Mouse (Mus musculus) heart, embryonic 14.5 days (tissue): ENCODE data around the gene Cstf3. TPM values are rescaled to one million over a fixed set of nuclear protein-coding genes. Genes with fewer than 3 reads are reported as not detected.
A peak's percentile ranks its signal among the peaks of the same experiment; 100 is the strongest.
"Not testable (repeated sequence)": the region's sequence is repeated elsewhere in the genome, so short reads cannot be mapped to it uniquely, and the experiment has no call there.

Source experiments
- ATAC-seq: fragments of 200-750 bp; cut with Nextera tagmentation; 2 replicates; pipeline ENCODE4 v1.8.0; 2017; ENCODE audit warnings: low read depth, moderate TSS enrichment; ENCODE audit not compliant: insufficient number of reproducible peaks, insufficient read depth, low FRiP score
- H3K27ac ChIP-seq, 2 experiments: fragments of 200-500 bp in 1 of 2; fragments of 300-500 bp in 1 of 2; sonication (generic) in 1 of 2; replicated peaks in 1 of 2; 2 replicates each; pipeline ENCODE4 v1.5.1; 2012 to 2014; ENCODE audit warnings: low read depth in 2 of 2, low read length in 2 of 2, control low read depth in 1 of 2, mild to moderate bottlenecking in 1 of 2, mixed read lengths in 1 of 2; ENCODE audit not compliant: control insufficient read depth in 1 of 2, insufficient read depth in 1 of 2
- H3K27me3 ChIP-seq: fragments of 300-500 bp; sonication (generic); 2 replicates; pipeline ENCODE4 v1.6.1; 2014; ENCODE audit warnings: mild to moderate bottlenecking, low read length, control low read depth; ENCODE audit not compliant: control insufficient read depth, insufficient read depth
- H3K36me3 ChIP-seq: fragments of 300-500 bp; sonication (generic); 2 replicates; pipeline ENCODE4 v1.6.1; 2014; ENCODE audit warnings: mild to moderate bottlenecking, control low read depth, low read length, mixed read lengths; ENCODE audit not compliant: control insufficient read depth, insufficient read depth
- H3K4me1 ChIP-seq, 2 experiments: fragments of 200-500 bp in 1 of 2; fragments of 300-500 bp in 1 of 2; sonication (generic) in 1 of 2; 2 replicates each; pipeline ENCODE4 v1.6.1; 2012 to 2014; ENCODE audit warnings: low read length in 2 of 2, control low read depth in 1 of 2, mixed read lengths in 1 of 2; ENCODE audit not compliant: control insufficient read depth in 2 of 2, insufficient read depth in 2 of 2
- H3K4me2 ChIP-seq: fragments of 300-500 bp; sonication (generic); 2 replicates; pipeline ENCODE4 v1.6.1; 2014; ENCODE audit warnings: mild to moderate bottlenecking, low read length
- H3K4me3 ChIP-seq, 2 experiments: fragments of 200-500 bp in 1 of 2; fragments of 300-500 bp in 1 of 2; sonication (generic) in 1 of 2; 2 replicates each; pipeline ENCODE4 v1.5.1; 2012 to 2014; ENCODE audit warnings: low read length in 2 of 2, mild to moderate bottlenecking in 2 of 2, control low read depth in 1 of 2, low read depth in 1 of 2, moderate library complexity in 1 of 2; ENCODE audit not compliant: control insufficient read depth in 1 of 2, insufficient read depth in 1 of 2
- H3K9ac ChIP-seq: fragments of 300-500 bp; sonication (generic); 2 replicates; pipeline ENCODE4 v1.6.1; 2014; ENCODE audit warnings: mild to moderate bottlenecking, low read length
- H3K9me3 ChIP-seq: fragments of 300-500 bp; sonication (generic); 2 replicates; pipeline ENCODE4 v1.6.1; 2016; ENCODE audit warnings: low read length, control low read depth; ENCODE audit not compliant: control insufficient read depth
- WGBS: fragments of 180-500 bp; shearing (Covaris S2); extraction: QIAGEN DNeasy Blood & Tissue Kit; methylation state at CpG from one replicate; pipeline ENCODE4 v1.1.7; 2014; 5-methylcytosine and 5-hydroxymethylcytosine counted together
- polyA plus RNA-seq: library from polyadenylated mRNA; unstranded; fragments of >200 nt; fragmentation: Nextera tagmentation; extraction: Ambion mirVana; gene quantifications from 2 replicates; pipeline ENCODE4 v1.2.1, GENCODE M21; 2014

Gene Cstf3
- 50.9 and 53.7 TPM in 2 replicates for polyA plus RNA-seq

GRCm38 (mm10) chr2:104590068-104590828 is at the start of gene Cstf3:
Gene Cstf3, plus strand, starts transcription at chr2:104590523.
- H3K4me3 ChIP-seq, result peak within 1 kb of the TSS; percentile 94 to 95
- H3K4me2 ChIP-seq, result peak within 1 kb of the TSS; percentile 80
- ATAC-seq, result peak; percentile 100
- under 1% methylated on average over 59 of the region's 59 CpGs for WGBS
- no peaks in the 10 kb centered on the region for H3K27me3 ChIP-seq
- peak within 1 kb of the TSS; percentile 88 to 92 for H3K27ac ChIP-seq
- no peaks in the 10 kb centered on the region for H3K36me3 ChIP-seq
- H3K4me1 ChIP-seq, result peaks cover 0 to 21% of the 10 kb centered on the region in 2 experiments; a peak in 3 of 4 replicates
- H3K9ac ChIP-seq, result peak within 1 kb of the TSS; percentile 99
- no peaks in the 10 kb centered on the region for H3K9me3 ChIP-seq

GRCm38 (mm10) chr2:104556711-104557110 is 33.6 kb upstream of the Cstf3 start:
- H3K4me2 ChIP-seq, H3K27me3 ChIP-seq, H3K4me3 ChIP-seq, H3K9ac ChIP-seq, H3K4me1 ChIP-seq, H3K36me3 ChIP-seq, ATAC-seq, H3K9me3 ChIP-seq, H3K27ac ChIP-seq: not testable (repeated sequence)
- WGBS, result 88% methylated on average over 21 of the region's 22 CpGs

- Histone ChIP-seq H3K9ac (no peak overlapping the region), H3K36me3 (no peaks in the 10 kb centered on the region), H3K4me2 (no peak overlapping the region), H3K9me3 (no peaks in the 10 kb centered on the region), H3K27ac (no peak overlapping the region), H3K4me1 (no peaks in the 10 kb centered on the region), H3K4me3 (no peak overlapping the region), H3K27me3 (no peaks in the 10 kb centered on the region)
- 79% methylated on average over 9 of the region's 9 CpGs for WGBS
- no peak for ATAC-seq
Measured at GRCm38 (mm10) chr2:104557722-104558121, 32.6 kb upstream of the Cstf3 start.

- 82% methylated on average over 4 of the region's 4 CpGs for WGBS
- H3K27me3 ChIP-seq, result no peaks in the 10 kb centered on the region
- no peak for ATAC-seq
- no peaks in the 10 kb centered on the region for H3K36me3 ChIP-seq
- H3K4me3 ChIP-seq, result no peak overlapping the region
- H3K4me1 ChIP-seq, result no peaks in the 10 kb centered on the region
- no peak overlapping the region for H3K27ac ChIP-seq
- no peaks in the 10 kb centered on the region for H3K9me3 ChIP-seq
- no peak overlapping the region for H3K4me2 ChIP-seq
- no peak overlapping the region for H3K9ac ChIP-seq
Measured at GRCm38 (mm10) chr2:104558326-104558725, 32.0 kb upstream of the Cstf3 start.

GRCm38 (mm10) chr2:104558938-104559337 is 31.4 kb upstream of the Cstf3 start:
- H3K36me3 ChIP-seq, result no peaks in the 10 kb centered on the region
- H3K27me3 ChIP-seq, result no peaks in the 10 kb centered on the region
- H3K27ac ChIP-seq, result no peak overlapping the region
- no peak for ATAC-seq
- H3K4me1 ChIP-seq, result no peaks in the 10 kb centered on the region
- H3K4me3 ChIP-seq, result no peak overlapping the region
- H3K9me3 ChIP-seq, result no peaks in the 10 kb centered on the region
- H3K9ac ChIP-seq, result no peak overlapping the region
- H3K4me2 ChIP-seq, result no peak overlapping the region
- WGBS, result 62% methylated on average over 6 of the region's 6 CpGs

GRCm38 (mm10) chr2:104559591-104560380 is 30.5 kb upstream of the Cstf3 start:
- Histone ChIP-seq H3K9me3 (no peaks in the 10 kb centered on the region), H3K4me2 (no peak overlapping the region), H3K27me3 (no peaks in the 10 kb centered on the region), H3K4me1 (no peaks in the 10 kb centered on the region), H3K36me3 (no peaks in the 10 kb centered on the region), H3K9ac (no peak overlapping the region), H3K4me3 (no peak overlapping the region), H3K27ac (no peak overlapping the region)
- ATAC-seq, result no peak
- WGBS, result 72% methylated on average over 4 of the region's 4 CpGs

GRCm38 (mm10) chr2:104561386-104561785 is 28.9 kb upstream of the Cstf3 start:
- H3K4me2 ChIP-seq, result no peak overlapping the region
- H3K27me3 ChIP-seq, result no peaks in the 10 kb centered on the region
- no peak for ATAC-seq
- H3K36me3 ChIP-seq, result no peaks in the 10 kb centered on the region
- WGBS, result 87% methylated on average over 6 of the region's 6 CpGs
- H3K27ac ChIP-seq, result no peak overlapping the region
- no peaks in the 10 kb centered on the region for H3K4me1 ChIP-seq
- no peaks in the 10 kb centered on the region for H3K9me3 ChIP-seq
- H3K9ac ChIP-seq, result no peak overlapping the region
- no peak overlapping the region for H3K4me3 ChIP-seq
